Mouse (Mus musculus) spleen, postnatal 10 days (tissue): ENCODE data around the gene Prox2.

ENCODE experiments used
- DNase-seq, 2 experiments: peaks; one replicate each; pipeline ENCODE4 v3.0.0; 2021 to 2022; ENCODE audit warnings: low spot score in 2 of 2

Gene Prox2

DNA sequence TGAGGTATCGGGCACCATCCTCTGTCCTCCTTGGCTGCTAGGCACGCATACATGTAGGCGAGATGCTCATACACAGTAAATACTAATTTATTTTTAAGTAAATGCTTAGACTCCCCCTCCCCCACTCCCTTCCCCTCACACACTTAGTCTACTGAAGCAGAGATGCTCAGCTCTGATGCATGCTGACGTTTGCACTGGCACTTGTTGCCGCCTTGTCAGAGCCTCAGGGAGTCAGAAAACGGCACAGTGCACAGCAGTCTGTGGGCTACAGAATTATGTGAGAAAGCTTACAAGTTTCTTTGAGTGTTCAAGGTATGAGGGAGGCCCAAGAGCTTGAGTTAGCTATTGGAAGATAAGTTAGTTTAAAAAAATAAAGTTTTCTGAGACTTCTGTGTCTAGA, 20.8 kb upstream of the Prox2 start:
- DNase-seq, result no peak

DNA sequence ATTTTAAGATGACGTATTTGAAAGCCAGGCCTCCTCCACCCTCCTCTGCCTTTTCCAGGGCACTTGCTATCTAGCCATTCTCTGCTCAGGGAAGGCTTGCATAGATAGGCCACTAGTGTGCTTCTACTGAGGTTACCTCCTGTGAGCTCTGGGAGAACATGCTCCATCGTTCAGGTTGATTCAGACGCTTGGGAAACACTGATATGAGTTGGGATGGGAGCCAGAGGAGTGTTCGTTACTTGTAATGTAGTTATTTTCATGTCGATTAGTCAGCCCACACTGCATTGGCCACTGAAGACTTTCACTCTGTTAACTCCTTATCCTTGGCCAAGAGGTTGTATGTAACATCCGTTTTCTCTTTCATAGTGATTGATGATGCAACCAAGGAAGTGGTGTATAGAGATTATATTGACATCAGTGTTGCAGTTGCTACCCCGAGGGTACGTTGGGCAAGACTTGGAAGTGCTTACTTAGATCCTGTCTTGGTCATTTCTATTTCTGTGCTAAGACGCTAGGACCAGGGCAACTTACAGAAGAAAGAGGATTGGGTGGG, 18.9 kb upstream of the Prox2 start:
- no peak for DNase-seq

DNA sequence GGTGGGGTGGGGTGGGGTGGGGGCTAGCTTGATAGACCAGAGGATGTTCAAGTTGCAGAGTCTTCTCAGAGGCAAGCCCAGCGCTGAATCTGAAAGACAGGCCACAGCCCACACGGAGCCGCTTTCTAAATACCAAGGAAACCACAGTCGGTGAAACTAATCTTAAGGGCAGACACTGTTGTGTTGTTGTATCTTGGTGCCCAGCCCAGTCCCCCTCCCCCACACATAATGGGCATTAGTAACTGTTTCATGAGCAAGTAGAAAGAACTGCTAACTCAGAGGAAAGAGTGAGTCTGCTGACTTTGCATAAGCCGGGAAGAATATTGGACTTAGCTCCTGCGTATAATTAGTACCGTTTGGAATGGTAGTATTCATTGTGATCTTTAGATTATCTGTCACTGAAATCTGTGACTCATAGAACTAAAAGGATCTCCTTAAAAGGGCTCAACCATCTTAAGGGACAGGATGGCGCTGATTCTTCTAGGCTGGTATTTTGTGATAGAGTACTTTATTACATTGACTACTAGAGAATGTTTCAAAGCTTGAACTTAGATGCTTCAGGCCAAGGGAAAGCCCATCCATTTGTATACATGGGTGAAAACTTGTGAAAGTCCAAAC, 16.5 kb upstream of the Prox2 start:
- no peak for DNase-seq

DNA sequence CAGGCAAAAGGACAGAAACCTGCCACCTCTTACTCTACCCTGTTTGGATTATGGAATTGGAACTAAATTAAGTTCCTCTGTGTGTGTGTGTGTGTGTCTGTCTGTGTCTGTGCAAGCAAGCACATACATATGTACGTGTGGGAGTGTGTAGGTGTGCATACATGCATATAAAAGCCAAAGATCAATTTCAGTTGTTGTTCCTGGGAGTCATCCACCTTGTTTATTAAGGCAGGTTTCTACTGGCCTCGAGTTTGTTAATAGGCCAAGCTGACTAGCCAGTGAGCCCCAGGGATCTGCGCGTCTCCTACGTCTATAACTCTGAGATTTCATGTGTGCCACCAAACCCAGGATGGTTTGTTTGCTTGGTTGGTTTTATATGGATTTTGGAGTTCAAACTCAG, 14.2 kb upstream of the Prox2 start:
- no peak for DNase-seq

DNA sequence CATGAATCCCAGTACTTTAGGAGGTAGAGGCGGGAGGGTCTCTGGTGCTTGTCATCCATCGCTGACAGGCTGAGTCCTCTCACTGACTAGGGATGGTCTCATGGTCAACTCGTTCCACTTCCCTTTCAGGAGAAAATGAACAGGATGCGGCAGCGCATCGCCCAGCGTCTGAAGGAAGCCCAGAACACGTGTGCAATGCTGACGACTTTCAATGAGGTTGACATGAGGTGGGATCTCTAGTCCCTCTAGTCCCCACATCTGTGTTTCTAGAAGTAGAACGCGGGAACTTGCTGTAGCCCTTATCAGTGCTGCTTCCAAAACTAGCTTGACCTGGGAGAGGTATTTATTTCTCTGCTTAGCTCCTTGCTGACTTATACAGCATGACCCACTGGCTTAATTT, 13.1 kb upstream of the Prox2 start:
- DNase-seq, result no peak

DNA sequence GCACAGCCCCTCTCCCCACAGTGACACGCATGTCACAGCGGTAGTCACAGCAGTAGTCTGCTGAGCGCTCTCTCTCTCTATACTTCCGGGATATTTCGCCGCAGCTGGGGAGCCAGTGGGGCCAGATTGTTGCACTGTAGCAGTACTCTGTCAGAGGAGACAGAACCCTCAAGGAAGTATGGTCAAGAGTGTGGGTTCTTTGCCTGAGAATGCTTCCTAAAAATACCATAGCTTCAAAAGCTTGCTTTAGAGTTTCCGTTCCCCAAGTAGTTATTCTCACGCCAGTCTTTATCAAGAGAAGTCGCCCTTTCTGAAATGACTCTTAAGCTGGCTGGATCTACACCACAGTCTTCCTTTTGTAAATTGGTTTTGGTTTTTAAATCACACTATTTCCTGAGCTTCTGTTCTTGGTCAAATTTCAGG, 12.6 kb upstream of the Prox2 start:
- DNase-seq, result no peak

DNA sequence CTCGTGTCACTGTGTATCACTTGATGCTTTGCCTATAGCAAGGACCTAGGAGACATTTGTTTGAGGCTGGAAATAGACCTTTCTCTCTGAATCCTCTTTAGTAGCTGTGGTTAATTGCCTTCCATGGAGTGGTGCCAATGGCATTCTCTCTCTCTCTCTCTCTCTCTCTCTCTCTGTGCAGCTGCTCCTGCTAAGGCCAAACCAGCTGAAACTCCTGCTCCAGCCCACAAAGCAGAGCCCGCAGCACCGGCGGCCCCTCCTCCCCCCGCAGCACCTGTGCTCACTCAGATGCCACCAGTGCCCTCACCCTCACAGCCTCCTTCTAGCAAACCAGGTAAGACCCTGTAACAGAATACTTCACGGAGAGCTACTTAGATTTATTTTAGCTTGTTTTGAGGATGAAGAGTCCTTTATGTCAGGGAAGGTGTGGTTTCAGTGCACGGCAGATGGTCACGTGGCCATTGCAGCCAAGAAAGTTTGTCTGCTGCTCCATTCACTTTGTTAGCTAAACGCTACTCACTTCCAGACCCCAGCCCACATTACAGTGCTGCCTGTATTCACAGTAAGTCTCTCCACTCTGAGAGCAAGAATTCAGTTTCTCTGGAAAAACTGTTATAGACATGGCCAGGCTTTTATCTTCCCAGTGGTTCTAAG, 11.4 kb upstream of the Prox2 start:
- DNase-seq, result no peak

DNA sequence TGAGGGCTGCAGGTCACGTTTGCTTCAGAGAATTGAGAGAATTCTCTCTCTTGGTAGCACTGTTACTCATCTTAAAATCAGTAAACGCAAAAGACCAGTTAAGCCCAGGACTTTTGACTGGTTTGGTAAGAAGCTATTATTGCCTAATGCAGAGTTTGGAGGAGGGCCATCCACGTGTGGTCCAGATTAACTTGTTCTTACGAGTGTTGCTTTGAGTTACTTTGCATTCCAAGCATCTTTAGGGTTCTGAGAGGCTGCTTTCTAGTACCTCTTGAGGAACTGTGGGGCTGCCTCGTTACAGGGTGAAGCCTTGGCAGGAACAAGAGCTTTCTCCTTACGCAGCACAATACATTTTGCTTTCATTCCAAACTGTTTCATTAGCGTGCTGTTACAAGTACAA, 5.1 kb upstream of the Prox2 start:
- no peak for DNase-seq

DNA sequence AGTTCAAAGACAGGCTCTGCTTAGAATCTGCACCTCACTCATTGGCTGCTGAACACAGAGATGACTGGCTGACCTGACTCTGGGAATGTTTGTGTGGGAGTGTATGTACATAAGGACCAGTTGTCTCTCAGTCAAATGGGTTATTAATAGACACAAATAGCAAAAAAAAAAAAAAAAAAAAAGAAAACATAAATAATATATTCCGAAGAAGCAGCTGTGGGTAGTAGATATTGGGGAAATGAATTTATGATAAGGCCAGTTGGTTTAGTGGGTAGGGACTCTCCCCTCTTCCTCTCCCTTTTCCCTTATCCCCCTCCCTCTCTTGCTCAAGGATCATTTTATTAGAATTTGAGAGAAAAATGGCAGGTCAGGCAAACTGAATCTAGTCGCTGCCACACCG, 3.4 kb upstream of the Prox2 start:
- no peak for DNase-seq

DNA sequence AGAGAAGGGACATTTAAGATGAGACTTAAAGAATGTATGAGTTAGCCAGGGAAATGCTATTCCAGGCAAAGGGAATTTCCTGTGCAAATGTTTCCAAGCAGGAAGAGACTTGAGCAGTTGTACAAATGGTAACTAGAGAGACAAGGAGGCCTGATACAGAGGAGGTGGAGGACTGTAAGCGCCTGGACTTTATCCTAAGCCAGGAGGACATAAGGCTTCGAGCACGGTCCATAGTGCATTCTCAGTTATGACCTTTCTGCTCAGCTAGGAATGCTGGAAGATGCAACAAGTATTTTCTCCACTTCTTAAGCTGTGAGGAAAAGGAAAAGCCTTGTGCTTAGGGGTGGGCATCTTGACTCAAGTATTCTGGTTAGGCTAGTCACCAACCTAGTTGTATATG, 2.8 kb upstream of the Prox2 start:
- DNase-seq, result no peak

DNA sequence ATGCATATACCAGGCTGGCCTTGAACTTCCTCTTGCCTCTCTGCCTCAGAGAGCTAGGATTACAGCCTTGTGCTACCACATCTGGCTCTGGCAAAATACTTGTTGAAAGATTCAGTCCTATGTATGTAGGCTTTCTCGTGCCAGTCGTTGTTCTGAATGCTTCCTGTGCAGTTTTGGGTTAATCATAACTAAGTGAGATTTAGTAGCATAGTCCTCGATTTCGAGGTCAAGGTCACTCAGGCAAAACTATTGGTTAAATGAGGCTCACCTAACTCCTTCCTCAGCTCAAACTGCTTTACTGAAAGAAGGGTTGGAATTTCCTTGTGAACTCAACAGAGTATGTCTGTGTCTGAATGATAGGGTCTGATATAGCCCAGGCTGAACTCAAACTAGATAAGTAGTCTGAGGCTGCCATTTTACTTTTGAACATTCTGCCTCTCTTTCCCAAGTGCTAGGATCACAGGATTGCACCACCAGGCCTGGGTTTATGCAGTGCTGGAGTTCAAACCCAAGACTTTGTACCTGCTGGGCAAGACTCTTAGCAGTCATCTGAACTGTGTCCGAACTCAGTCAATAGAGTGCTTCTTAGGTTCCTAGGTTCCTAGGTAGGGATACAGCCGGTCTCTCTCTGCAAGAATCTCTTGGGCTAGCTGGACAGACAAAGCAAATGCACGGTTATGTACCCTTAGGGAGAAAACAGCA, 2.1 kb upstream of the Prox2 start:
- DNase-seq, result no peak

DNA sequence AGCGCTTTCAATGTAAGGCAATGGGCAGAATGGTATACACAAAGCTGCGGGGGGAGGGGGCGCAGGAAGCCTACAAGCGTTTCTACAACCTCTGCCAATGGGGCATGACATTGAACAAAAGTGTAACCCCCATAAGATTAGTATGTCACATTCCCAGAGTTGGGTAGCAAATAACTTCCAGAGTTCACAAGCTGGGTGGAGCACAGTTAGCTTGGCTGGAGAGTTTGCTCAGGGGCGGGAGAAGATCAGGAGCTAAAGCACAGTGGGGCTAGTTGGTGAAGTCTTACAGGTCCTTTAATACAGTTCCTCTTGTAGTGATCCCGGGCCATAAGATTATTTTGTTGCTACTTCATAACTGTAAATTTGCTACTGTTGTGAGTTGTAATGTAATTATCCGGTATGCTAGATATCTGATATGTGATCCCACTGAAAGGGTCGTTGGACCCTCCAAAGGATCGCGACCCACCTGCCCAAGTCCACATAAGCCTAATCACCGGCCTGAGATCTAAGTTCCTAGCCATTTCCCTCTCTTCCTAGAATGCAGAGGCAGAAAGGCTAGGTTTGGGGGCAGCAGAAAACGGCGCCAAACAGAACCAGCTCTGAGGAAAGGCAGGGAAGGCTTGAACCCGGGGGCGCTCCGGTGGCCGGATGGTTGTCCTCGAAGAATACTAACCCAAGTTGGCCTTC, 405 bp downstream of the Prox2 start:
- DNase-seq, result peak; percentile 34 to 39

DNA sequence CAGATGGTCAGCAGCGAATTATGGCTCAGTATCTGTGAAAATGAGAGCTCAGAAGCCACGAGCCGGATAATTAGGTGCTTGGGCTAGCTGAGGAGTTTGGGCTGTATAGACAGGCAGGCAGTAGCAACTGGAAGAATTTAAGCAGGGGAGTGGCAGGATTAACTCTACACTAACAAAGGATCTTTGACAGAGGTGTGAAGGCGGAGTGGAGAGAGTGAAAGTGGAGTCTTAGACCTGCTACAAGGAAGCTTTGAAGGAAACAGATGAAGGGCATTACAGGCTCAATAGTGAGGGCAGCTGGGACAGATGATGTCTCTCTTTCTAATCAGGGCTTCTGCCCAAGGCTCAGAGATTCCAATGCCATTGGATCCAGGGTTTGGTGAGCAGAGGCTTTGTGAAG, 1.1 kb downstream of the Prox2 start:
- no peak for DNase-seq

DNA sequence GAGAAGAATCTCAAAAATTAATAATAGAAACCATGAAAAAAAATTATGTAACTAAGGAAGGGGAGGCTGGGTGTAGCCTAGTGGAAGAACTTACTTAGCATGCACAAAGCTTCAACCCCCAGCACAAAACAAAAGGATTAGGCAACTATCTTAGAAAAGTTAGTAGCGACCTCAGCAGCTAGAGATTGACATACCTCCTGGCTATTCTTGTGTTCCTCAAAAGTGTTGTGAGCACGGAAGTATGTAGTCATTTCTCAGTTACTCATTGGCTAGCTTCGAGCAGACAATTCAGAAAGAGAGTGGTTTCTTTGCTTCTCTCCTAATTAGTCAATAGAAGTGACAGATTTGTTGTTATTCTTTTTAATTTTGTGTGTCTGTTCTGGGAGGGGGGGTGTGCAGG, 1.9 kb downstream of the Prox2 start:
- no peak for DNase-seq

DNA sequence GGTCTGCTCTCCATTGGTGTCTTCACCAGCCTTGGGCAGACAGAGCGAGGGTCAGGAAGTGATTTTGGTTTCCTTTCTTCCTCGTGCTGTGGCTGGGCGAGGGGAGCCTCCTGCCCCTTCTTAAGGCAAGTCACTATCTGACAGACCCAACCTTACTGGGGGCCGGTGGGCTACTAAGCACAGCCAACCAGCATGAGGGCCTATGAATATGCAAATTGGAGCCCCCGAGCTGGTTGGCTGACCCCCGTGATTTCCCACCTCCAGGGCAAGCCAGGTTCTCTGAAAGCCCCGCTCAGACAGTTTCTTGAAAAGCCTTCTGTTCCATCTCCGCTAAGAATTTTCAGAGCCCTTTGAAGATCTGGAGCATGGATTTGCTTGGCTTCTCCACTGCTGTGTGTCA, 4.3 kb downstream of the Prox2 start:
- no peak for DNase-seq

DNA sequence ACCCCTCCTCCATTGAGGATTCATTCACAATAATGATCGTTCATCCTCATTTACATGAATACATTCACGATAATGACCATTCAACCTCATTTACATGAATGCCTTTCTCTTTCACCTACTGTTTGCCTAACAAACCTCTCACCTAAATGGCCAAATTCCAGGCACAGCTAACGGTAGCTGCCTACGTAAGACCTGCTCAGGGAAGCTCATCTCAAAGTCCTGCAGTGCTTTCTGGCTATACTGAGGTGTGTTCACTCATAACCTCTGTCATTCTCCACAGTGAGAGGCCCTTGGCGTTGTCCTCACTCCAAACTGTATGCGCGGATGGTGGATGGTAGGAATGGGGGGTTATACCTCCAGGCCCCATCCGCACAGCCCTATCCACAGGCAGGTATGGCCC, 5.8 kb downstream of the Prox2 start:
- DNase-seq, result no peak

DNA sequence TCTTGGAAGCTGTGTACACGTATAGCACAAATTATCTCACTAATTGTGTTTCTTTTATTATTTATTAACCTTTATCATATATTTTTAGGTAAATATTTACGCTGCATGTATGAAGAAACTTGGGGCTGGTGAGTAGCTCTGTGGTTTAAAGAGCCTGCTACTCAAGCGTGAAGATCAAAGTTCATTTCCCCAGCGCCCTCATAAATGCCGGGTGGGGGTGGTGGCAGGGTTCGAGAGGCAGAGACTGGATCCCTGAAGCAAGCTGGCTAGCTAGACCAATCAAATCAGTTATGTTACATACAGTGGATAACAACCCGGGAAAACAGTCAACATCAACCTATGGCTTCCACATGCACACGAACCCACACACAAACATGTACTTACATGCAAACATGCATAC, 7.5 kb downstream of the Prox2 start:
- no peak for DNase-seq

DNA sequence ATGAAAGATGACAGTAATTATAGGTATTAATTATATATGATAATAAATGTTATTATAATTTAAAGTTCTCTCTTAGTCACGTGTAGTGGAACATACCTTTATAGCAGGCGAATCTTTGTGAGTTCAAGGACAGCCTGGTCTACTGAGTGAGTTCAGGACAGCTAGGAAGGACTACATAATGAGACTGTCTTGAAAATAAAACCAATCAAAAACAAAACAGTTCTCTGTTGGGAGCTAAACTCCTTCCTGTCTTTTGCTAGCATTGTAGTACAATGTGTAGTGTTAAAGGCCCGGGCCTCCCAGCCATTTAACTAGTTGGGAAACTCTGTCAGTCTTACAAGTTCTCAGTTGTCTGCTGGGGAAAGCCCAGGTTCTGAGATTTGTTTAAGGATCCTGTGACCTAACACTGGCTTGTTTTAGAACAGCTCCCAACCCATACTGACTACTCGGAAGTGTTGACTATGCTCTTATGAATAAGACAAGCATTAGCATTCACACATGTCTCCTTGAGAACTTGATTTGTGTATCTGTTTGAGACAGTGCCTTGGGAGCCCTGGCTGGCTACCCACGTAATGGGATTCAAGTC, 8.9 kb downstream of the Prox2 start:
- no peak for DNase-seq

DNA sequence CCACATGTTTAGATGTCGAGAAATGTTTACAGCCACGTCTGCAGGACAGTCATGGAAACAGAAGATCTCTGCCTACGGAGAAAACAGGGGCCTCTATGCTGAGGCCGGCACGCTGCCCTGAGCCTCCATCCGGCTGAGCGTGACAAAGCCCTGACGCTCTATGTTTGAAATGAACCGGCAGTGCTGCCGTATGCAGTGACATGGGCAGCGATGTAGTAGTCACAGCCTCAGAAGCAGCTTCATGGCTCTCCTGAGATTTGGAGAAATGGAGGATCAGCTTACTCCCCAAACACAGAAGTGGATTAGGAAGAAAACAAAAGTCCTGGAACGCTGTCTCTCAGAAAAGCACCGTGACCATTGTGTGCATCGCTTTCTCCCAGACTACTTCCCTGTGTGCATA, 9.6 kb downstream of the Prox2 start:
- DNase-seq, result no peak

DNA sequence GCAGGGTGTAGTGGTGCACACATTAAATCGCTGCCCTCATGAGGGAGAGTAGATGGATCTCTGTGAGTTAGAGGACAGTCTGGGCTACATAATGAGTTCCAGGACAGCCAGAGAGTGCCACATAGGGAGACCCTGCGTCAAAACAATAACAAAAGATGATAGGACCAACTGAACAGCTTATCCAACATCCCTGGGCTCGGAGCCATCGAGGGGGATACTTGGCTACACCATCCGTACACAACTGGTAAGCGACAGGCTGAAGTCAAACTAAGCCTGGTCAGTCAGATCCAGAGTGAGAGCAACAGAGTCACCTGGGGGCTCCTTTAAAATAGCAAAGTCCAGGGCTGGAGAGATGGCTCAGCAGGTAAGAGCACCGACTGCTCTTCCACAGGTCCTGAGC, 14.7 kb downstream of the Prox2 start:
- DNase-seq, result no peak

DNA sequence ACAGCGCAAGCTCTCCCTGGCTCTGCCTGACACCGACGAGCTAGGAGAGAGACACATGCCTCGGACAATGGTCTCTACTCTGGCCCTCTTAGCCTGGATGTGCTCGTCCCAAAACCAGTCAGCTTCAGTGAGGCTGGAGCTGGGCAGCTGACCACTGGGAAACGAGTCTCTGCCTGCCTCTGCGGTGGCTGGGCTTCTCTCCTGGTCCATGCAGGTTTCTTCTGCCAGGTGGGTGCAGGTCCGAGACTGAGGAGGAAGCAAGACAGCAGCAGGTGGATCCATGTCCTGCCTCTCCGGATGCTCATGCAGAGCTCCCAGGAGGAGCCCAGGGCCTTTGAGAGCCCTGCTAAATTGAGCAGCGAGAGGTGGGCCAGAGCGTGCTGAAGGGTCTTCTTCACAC, 15.4 kb downstream of the Prox2 start:
- DNase-seq, result no peak

DNA sequence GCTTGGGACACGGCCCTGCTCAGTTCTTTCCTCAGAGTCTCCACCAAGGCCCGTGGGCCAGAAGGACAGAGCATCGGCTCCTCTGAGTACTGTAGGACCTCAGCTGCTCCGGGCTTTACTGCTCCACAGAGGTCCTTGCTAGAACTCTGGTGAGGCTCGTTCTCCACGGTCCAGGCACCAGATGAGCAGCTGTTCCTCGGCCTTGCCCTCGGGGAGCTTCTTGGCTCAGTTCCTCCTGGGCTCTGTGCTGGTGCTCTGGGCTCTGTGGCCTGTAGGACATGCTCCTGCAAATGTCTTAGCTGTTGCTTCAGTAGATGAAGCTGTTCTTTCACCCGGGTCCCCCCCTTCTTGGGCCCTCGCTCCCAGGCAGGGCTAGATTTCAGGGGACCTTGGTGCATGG, 15.9 kb downstream of the Prox2 start:
- no peak for DNase-seq
